Mouse (Mus musculus) forebrain, embryonic 15.5 days (tissue): ENCODE data around the gene Rapgef1. TPM values are rescaled to one million over a fixed set of nuclear protein-coding genes. Genes with fewer than 3 reads are reported as not detected.

Experiments used
- ATAC-seq: fragments of 200-750 bp; cut with Nextera tagmentation; replicated peaks from 2 replicates; pipeline ENCODE4 v1.8.0; 2017; ENCODE audit warnings: mild to moderate bottlenecking, moderate TSS enrichment, moderate library complexity
- H3K27ac ChIP-seq: fragments of 300-500 bp; sonication (generic); replicated peaks from 2 replicates; pipeline ENCODE4 v1.5.1; 2015; ENCODE audit warnings: mild to moderate bottlenecking, inconsistent platforms
- H3K27me3 ChIP-seq: fragments of 300-500 bp; sonication (generic); 2 replicates; pipeline ENCODE4 v1.6.1; 2015; ENCODE audit warnings: inconsistent platforms
- H3K36me3 ChIP-seq: fragments of 300-500 bp; sonication (generic); 2 replicates; pipeline ENCODE4 v1.6.1; 2015; ENCODE audit warnings: mild to moderate bottlenecking, inconsistent platforms
- H3K4me1 ChIP-seq: fragments of 300-500 bp; sonication (generic); 2 replicates; pipeline ENCODE4 v1.6.1; 2015; ENCODE audit warnings: inconsistent platforms
- H3K4me2 ChIP-seq: fragments of 300-500 bp; sonication (generic); replicated peaks from 2 replicates; pipeline ENCODE4 v1.6.1; 2015; ENCODE audit warnings: mild to moderate bottlenecking, inconsistent platforms
- H3K4me3 ChIP-seq: fragments of 300-500 bp; sonication (generic); 2 replicates; pipeline ENCODE4 v1.5.1; 2015; ENCODE audit warnings: mild to moderate bottlenecking, inconsistent platforms
- H3K9ac ChIP-seq: fragments of 300-500 bp; sonication (generic); replicated peaks from 2 replicates; pipeline ENCODE4 v1.6.1; 2015; ENCODE audit warnings: mild to moderate bottlenecking, inconsistent platforms
- H3K9me3 ChIP-seq: fragments of 300-500 bp; sonication (generic); 2 replicates; pipeline ENCODE4 v1.6.1; 2016; ENCODE audit warnings: inconsistent platforms
- WGBS: fragments of 180-500 bp; shearing (Covaris S2); methylation state at CpG from one replicate; pipeline ENCODE4 v1.1.7; 2015; ENCODE audit warnings: mixed read lengths; 5-methylcytosine and 5-hydroxymethylcytosine counted together
- polyA plus RNA-seq: library from polyadenylated mRNA; unstranded; fragments of >200 nt; fragmentation: Nextera tagmentation; extraction: Ambion mirVana; gene quantifications from 2 replicates; pipeline ENCODE4 v1.2.1, GENCODE M21; 2015

The Rapgef1 gene
- polyA plus RNA-seq, 1 experiment from 2014 or later: 22.3 TPM

- no peak for ATAC-seq
- Histone ChIP-seq H3K4me3 (no peak overlapping the region), H3K9ac (no peak overlapping the region), H3K4me1 (no peaks in the 10 kb centered on the region), H3K9me3 (no peaks in the 10 kb centered on the region), H3K36me3 (no peaks in the 10 kb centered on the region), H3K27ac (no peak overlapping the region), H3K27me3 (no peaks in the 10 kb centered on the region), H3K4me2 (no peak overlapping the region)
- WGBS: 0% methylated on average over 3 of the region's 3 CpGs
Measured at GRCm38 (mm10) chr2:29603930-29604329, 15.6 kb upstream of the Rapgef1 start.

GRCm38 (mm10) chr2:29605591-29605990 lies 13.9 kb upstream of the Rapgef1 start:
- WGBS: 88% methylated on average over 5 of the region's 5 CpGs
- H3K27me3 ChIP-seq: no peaks in the 10 kb centered on the region
- H3K9ac ChIP-seq: no peak overlapping the region
- ATAC-seq: no peak
- H3K27ac ChIP-seq: no peak overlapping the region
- no peaks in the 10 kb centered on the region for H3K9me3 ChIP-seq
- no peak overlapping the region for H3K4me3 ChIP-seq
- H3K4me2 ChIP-seq: no peak overlapping the region
- H3K4me1 ChIP-seq: no peaks in the 10 kb centered on the region
- H3K36me3 ChIP-seq: no peaks in the 10 kb centered on the region

- Histone ChIP-seq H3K27me3 (no peaks in the 10 kb centered on the region), H3K9ac (no peak overlapping the region), H3K4me2 (no peak overlapping the region), H3K36me3 (no peaks in the 10 kb centered on the region), H3K4me3 (no peak overlapping the region), H3K27ac (no peak overlapping the region), H3K4me1 (no peaks in the 10 kb centered on the region), H3K9me3 (no peaks in the 10 kb centered on the region)
- ATAC-seq: no peak
- WGBS: 42% methylated on average over 6 of the region's 6 CpGs
Measured at GRCm38 (mm10) chr2:29606460-29606859, 13.1 kb upstream of the Rapgef1 start.

GRCm38 (mm10) chr2:29617341-29617740 lies 2.2 kb upstream of the Rapgef1 start:
- Histone ChIP-seq H3K9ac (no peak overlapping the region), H3K4me1 (peaks cover 21% of the 10 kb centered on the region), H3K9me3 (no peaks in the 10 kb centered on the region), H3K27me3 (no peaks in the 10 kb centered on the region), H3K4me3 (no peak overlapping the region), H3K27ac (no peak overlapping the region), H3K4me2 (no peak overlapping the region), H3K36me3 (no peaks in the 10 kb centered on the region)
- 96% methylated on average over 1 of the region's 1 CpGs for WGBS
- ATAC-seq: no peak

GRCm38 (mm10) chr2:29618926-29619483 lies 515 bp upstream of the Rapgef1 start:
- 59% methylated on average over 8 of the region's 8 CpGs for WGBS
- Histone ChIP-seq H3K27ac (no peak overlapping the region), H3K9me3 (no peaks in the 10 kb centered on the region), H3K4me2 (no peak overlapping the region), H3K27me3 (no peaks in the 10 kb centered on the region), H3K4me3 (peak overlapping the region; percentile 70), H3K9ac (no peak overlapping the region), H3K4me1 (peaks cover 24% of the 10 kb centered on the region), H3K36me3 (no peaks in the 10 kb centered on the region)
- peak; percentile 55 for ATAC-seq

GRCm38 (mm10) chr2:29620301-29620827 lies 844 bp downstream of the Rapgef1 start:
- Histone ChIP-seq H3K27ac (peak overlapping the region; percentile 90), H3K4me2 (peak overlapping the region; percentile 81), H3K4me1 (peaks cover 24% of the 10 kb centered on the region), H3K27me3 (no peaks in the 10 kb centered on the region), H3K36me3 (no peaks in the 10 kb centered on the region), H3K9ac (peak overlapping the region; percentile 91), H3K9me3 (no peaks in the 10 kb centered on the region), H3K4me3 (peak overlapping the region; percentile 70)
- ATAC-seq: peak; percentile 36
- WGBS: under 1% methylated on average over 15 of the region's 15 CpGs

DNA sequence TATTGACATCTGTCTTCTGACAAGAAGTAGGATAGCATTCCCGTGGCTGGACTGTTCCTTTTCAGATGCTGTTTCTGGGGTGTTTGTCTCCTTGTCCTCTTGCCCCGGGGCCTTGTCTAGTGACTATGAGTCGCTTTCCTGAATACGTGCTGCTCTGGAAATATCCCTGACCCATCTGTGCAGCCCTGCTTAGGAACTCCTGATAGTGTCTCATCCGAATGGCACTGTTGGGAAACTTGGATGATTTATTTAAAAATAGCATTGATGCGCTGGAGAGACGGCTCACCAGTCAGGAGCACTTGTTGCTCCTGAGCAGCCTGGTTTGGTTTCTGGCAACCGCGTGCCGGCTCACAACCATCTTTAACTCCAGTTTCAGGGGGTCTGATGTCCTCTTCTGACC lies 1.6 kb downstream of the Rapgef1 start:
- no peak for ATAC-seq
- Histone ChIP-seq H3K9ac (no peak overlapping the region), H3K4me3 (peak overlapping the region; percentile 70), H3K27ac (no peak overlapping the region), H3K9me3 (no peaks in the 10 kb centered on the region), H3K36me3 (no peaks in the 10 kb centered on the region), H3K27me3 (no peaks in the 10 kb centered on the region), H3K4me1 (peaks cover 24% of the 10 kb centered on the region), H3K4me2 (peak overlapping the region; percentile 81)
- WGBS: 73% methylated on average over 10 of the region's 10 CpGs

DNA sequence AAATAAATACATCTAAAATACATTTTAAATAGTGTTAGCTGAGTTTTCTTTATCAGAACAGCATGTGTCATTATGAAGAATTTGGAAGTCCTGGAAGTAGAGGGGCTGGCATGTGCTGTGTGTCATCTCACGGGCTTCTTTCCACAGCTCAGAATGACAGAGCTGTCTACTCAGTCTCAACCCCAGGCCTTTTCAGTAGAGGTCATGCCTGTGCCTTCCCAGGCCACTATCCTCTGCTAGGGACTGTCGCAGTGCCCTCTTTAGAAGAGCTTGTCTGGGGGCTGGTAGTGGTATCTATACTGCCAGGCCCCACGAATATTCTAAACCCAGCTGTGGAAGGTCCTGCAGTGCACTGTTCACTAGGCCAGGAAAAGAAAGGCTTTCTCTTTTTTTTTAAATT lies 2.1 kb downstream of the Rapgef1 start:
- no peak for ATAC-seq
- H3K36me3 ChIP-seq: no peaks in the 10 kb centered on the region
- no peak overlapping the region for H3K4me3 ChIP-seq
- no peak overlapping the region for H3K9ac ChIP-seq
- no peaks in the 10 kb centered on the region for H3K9me3 ChIP-seq
- WGBS: 90% methylated on average over 3 of the region's 3 CpGs
- no peak overlapping the region for H3K4me2 ChIP-seq
- H3K4me1 ChIP-seq: peaks cover 24% of the 10 kb centered on the region
- H3K27me3 ChIP-seq: no peaks in the 10 kb centered on the region
- no peak overlapping the region for H3K27ac ChIP-seq

DNA sequence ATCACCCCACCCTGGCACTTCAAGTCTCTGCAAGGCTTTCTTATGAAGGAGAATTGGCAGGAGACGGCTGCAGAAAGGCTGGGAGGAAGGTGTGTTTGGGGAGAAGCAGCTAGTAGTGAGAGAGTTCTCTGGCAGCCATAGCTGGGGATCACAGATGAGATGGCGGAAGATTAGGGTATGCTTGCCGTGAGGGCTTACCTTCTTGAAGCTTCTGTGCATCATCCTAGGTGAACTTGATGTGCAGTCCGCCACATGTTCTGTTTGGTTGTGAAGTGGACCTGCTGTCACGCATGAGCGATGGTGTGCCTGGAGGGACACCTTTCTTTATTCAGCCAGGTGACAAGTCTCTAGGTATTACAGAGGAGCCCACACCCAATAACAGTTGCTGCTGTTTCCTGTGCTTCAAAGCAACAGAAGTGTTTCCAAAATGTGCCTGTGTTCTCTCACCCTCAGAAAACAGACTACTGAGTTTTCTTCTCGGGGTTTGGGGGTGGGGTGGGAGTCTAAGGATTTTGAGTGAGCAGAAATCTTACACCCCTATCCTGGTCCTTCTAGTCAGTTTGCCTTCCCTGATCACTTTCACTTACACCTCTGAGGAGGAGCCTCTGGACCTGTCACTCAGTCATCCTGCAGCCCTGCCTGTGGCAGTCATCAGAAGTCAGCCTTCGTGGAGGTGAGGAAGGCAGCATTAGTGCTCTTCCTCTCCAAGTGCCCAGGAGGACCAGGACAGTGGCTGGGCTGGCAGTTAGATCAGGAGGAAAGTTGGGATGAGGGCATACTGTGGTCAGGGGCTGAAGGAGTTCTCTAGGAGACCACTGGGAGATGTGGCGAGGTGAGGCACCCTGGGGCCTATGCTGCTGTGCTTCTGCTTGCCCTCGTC lies 2.8 kb downstream of the Rapgef1 start:
- WGBS: 87% methylated on average over 10 of the region's 10 CpGs
- H3K27ac ChIP-seq: no peak overlapping the region
- H3K9me3 ChIP-seq: no peaks in the 10 kb centered on the region
- ATAC-seq: no peak
- H3K4me3 ChIP-seq: no peak overlapping the region
- H3K9ac ChIP-seq: no peak overlapping the region
- no peaks in the 10 kb centered on the region for H3K27me3 ChIP-seq
- no peaks in the 10 kb centered on the region for H3K36me3 ChIP-seq
- no peak overlapping the region for H3K4me2 ChIP-seq
- peaks cover 24% of the 10 kb centered on the region for H3K4me1 ChIP-seq

GRCm38 (mm10) chr2:29623247-29624090 lies 3.9 kb downstream of the Rapgef1 start:
- peaks cover 29% of the 10 kb centered on the region for H3K4me1 ChIP-seq
- no peak for ATAC-seq
- H3K4me3 ChIP-seq: no peak overlapping the region
- WGBS: 79% methylated on average over 9 of the region's 9 CpGs
- H3K27ac ChIP-seq: no peak overlapping the region
- no peak overlapping the region for H3K4me2 ChIP-seq
- no peaks in the 10 kb centered on the region for H3K9me3 ChIP-seq
- H3K9ac ChIP-seq: no peak overlapping the region
- H3K36me3 ChIP-seq: no peaks in the 10 kb centered on the region
- no peaks in the 10 kb centered on the region for H3K27me3 ChIP-seq

GRCm38 (mm10) chr2:29624091-29624608 lies 4.6 kb downstream of the Rapgef1 start:
- peaks cover 29% of the 10 kb centered on the region for H3K4me1 ChIP-seq
- no peaks in the 10 kb centered on the region for H3K27me3 ChIP-seq
- no peaks in the 10 kb centered on the region for H3K36me3 ChIP-seq
- no peak overlapping the region for H3K4me3 ChIP-seq
- H3K4me2 ChIP-seq: no peak overlapping the region
- ATAC-seq: no peak
- WGBS: 84% methylated on average over 4 of the region's 4 CpGs
- no peak overlapping the region for H3K27ac ChIP-seq
- no peak overlapping the region for H3K9ac ChIP-seq
- no peaks in the 10 kb centered on the region for H3K9me3 ChIP-seq
